Mouse (Mus musculus) lung, adult 2 months (tissue): Measurements from ENCODE around the gene Ttll4. TPM values are rescaled to one million over a fixed set of nuclear protein-coding genes. Genes with fewer than 3 reads are reported as not detected.
A peak's percentile ranks its signal among the peaks of the same experiment; 100 is the strongest.

Source experiments
- DNase-seq: peaks from one replicate; pipeline ENCODE4 v3.0.0; 2022
- H3K4me1 ChIP-seq: fragments of 200-500 bp; 2 replicates; pipeline ENCODE4 v1.6.1; 2011; ENCODE audit warnings: low read length; ENCODE audit not compliant: control insufficient read depth, insufficient read depth
- H3K4me3 ChIP-seq: fragments of 200-500 bp; replicated peaks from 2 replicates; pipeline ENCODE3; 2011; ENCODE audit warnings: low read depth, mild to moderate bottlenecking, control low read depth, low read length; ENCODE audit errors: extremely low read depth
- CTCF ChIP-seq: fragments of 200-500 bp; IDR thresholded peaks from 2 replicates; pipeline ENCODE4 v1.5.1; 2011; ENCODE audit warnings: mild to moderate bottlenecking, low read length, control low read depth; ENCODE audit not compliant: insufficient read depth
- POLR2A ChIP-seq: fragments of 200-500 bp; IDR thresholded peaks from 2 replicates; pipeline ENCODE4 v1.6.1; 2011; ENCODE audit warnings: low read depth, mild to moderate bottlenecking, control low read depth, low read length, borderline replicate concordance; ENCODE audit errors: extremely low read depth
- WGBS: fragments of 180-500 bp; shearing (Covaris S2); methylation state at CpG from one replicate; pipeline ENCODE4 v1.1.7; 2018; 5-methylcytosine and 5-hydroxymethylcytosine counted together
- polyA plus RNA-seq: library from polyadenylated mRNA; depleted of rRNA; stranded (reverse); fragments of >200 nt; gene quantifications from 2 replicates; pipeline ENCODE4 v1.2.3, GENCODE M21; 2012; rRNA removed

Gene Ttll4
- polyA plus RNA-seq, 1 experiment = 16.1 TPM

- Histone ChIP-seq H3K4me1 (no peaks in the 10 kb centered on the region; the same call in 1 of the 2 replicates), H3K4me3 (no peak within 1 kb of the TSS)
- DNase-seq = peak; percentile 65
- 7% methylated on average over 30 of the region's 30 CpGs for WGBS
- TF ChIP-seq CTCF = peak; percentile 46
- TF ChIP-seq POLR2A = no peak
Measured at GRCm38 (mm10) chr1:74748643-74749271, 87.2 kb downstream of the Ttll4 start, which contains the start of gene Prkag3. Gene Prkag3 (minus strand): TSS chr1:74749221.

GRCm38 (mm10) chr1:74749301-74749700 is 87.8 kb downstream of the Ttll4 start:
- WGBS = 38% methylated on average over 7 of the region's 7 CpGs
- DNase-seq = peak; percentile 57

DNA sequence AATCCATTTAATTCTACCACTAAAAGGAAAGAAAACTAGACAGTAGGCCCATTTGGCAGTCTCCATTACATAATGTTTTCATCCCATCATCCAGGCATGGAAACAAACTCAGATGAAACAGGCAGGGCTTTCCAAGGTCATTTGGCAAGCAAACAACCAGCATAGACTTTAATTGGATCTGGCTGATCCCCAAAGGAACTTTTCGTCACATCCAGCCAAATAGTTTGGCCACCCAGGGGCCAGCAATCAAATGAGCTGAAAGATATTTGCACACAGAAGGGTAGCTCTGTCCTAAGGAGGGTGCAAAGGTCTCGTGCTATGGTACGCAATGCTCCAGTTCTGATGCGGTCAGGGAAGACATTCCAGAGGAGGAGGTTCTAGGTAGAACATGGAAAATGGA is 89.1 kb downstream of the Ttll4 start:
- TF ChIP-seq CTCF (no peak), POLR2A (no peak)
- Histone ChIP-seq H3K4me1 (no peaks in the 10 kb centered on the region; the same call in 1 of the 2 replicates), H3K4me3 (no peak overlapping the region)
- no peak for DNase-seq
- WGBS = 66% methylated on average over 4 of the region's 4 CpGs

More at GRCm38 (mm10) chr1:74749301-74749700, 87.8 kb downstream of the Ttll4 start:
- Histone ChIP-seq H3K4me1 (no peaks in the 10 kb centered on the region; the same call in 1 of the 2 replicates), H3K4me3 (no peak overlapping the region)
- TF ChIP-seq CTCF = no peak
- TF ChIP-seq POLR2A = peak; percentile 37; the same call in 1 of the 2 replicates

DNA sequence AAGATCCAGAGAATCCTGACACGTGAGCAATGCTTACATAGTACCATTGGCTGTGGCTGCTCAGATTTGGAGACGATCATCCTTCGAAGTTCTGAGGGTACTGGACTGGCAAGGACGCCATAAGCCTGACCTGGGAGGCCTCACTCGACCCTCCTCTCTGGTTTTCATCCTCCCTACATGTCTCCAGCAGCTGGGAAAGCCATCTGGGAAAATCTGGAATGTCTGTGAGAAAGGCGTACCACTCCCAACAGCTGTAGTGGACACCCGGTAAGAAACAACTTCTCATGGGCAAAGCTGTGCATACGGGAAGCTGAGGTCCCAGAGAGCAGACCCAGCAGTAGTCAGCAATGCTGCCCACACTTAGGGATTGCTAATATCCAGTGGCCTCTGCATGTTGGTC is 90.6 kb downstream of the Ttll4 start:
- H3K4me1 ChIP-seq = no peaks in the 10 kb centered on the region; the same call in 1 of the 2 replicates
- no peak for DNase-seq
- WGBS = 75% methylated on average over 8 of the region's 8 CpGs
- no peak overlapping the region for H3K4me3 ChIP-seq
- TF ChIP-seq CTCF (no peak), POLR2A (no peak)

DNA sequence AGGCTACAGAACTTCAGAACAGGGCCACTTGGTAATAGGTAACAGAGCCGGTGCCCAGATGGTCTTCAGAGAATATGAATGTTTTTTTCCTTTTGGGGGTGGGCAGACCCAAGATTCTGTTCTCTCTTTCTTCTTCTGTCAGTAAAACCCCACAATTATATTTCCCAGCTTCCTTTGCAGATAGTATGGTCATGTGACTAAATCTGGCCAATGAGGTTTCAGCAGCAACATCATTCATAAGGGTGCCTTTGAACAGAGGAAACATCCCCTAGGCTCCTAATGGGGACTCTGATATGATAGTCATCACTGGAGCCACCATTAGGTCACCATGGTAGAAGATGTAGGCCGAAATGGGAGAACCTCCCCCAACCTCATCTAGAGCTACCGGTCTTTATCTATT is 91.3 kb downstream of the Ttll4 start:
- DNase-seq = no peak
- no peak for TF ChIP-seq POLR2A
- no peak for TF ChIP-seq CTCF
- 95% methylated on average over 3 of the region's 3 CpGs for WGBS
- Histone ChIP-seq H3K4me3 (no peak overlapping the region), H3K4me1 (no peaks in the 10 kb centered on the region; the same call in 1 of the 2 replicates)

Other genes with a start within 250 kb of the Ttll4 start
- 10.4 and 14.3 TPM in 2 replicates for gene Cnot9, start 155.7 kb upstream of the Ttll4 start, polyA plus RNA-seq
- 0.58 and 0.62 TPM in 2 replicates for gene Plcd4, start 118.9 kb upstream of the Ttll4 start, polyA plus RNA-seq
- 3.4 and 3.7 TPM in 2 replicates for gene Usp37, start 117.5 kb upstream of the Ttll4 start, polyA plus RNA-seq
- 13.6 and 14.5 TPM in 2 replicates for gene Zfp142, start 73.5 kb upstream of the Ttll4 start, polyA plus RNA-seq
- gene Bcs1l, start 73.5 kb upstream of the Ttll4 start, polyA plus RNA-seq = 10.4 and 17.5 TPM in 2 replicates
- 37.6 and 51.0 TPM in 2 replicates for gene Rnf25, start 60.3 kb upstream of the Ttll4 start, polyA plus RNA-seq
- 17.4 and 18.7 TPM in 2 replicates for gene Stk36, start 60.3 kb upstream of the Ttll4 start, polyA plus RNA-seq
- gene Cyp27a1, start 51.8 kb downstream of the Ttll4 start, polyA plus RNA-seq = 16.9 and 25.4 TPM in 2 replicates
- 5.9 and 11.4 TPM in 2 replicates for gene Prkag3, start 87.5 kb downstream of the Ttll4 start, polyA plus RNA-seq
- 0.55 and 0.65 TPM in 2 replicates for gene Wnt6, start 110.1 kb downstream of the Ttll4 start, polyA plus RNA-seq
- 0.08 and 2.6 TPM in 2 replicates for gene Wnt10a, start 129.8 kb downstream of the Ttll4 start, polyA plus RNA-seq
- 0.08 and 0.09 TPM in 2 replicates for gene Cdk5r2, start 193.2 kb downstream of the Ttll4 start, polyA plus RNA-seq
- not detected in 2 replicates for gene Fev, start 223.7 kb downstream of the Ttll4 start, polyA plus RNA-seq
- gene Cryba2, start 231.4 kb downstream of the Ttll4 start, polyA plus RNA-seq = not detected in 2 replicates